Mouse (Mus musculus): ENCODE data around the gene Adamts14.

Gene Adamts14
- long read RNA-seq, experiment 1, partial matches to known transcripts, result 1 of 2 reads
- long read RNA-seq, experiment 1, other reads (novel, unspliced or antisense), result 1 of 2 reads
- long read RNA-seq, experiment 2, result 0 reads

DNA sequence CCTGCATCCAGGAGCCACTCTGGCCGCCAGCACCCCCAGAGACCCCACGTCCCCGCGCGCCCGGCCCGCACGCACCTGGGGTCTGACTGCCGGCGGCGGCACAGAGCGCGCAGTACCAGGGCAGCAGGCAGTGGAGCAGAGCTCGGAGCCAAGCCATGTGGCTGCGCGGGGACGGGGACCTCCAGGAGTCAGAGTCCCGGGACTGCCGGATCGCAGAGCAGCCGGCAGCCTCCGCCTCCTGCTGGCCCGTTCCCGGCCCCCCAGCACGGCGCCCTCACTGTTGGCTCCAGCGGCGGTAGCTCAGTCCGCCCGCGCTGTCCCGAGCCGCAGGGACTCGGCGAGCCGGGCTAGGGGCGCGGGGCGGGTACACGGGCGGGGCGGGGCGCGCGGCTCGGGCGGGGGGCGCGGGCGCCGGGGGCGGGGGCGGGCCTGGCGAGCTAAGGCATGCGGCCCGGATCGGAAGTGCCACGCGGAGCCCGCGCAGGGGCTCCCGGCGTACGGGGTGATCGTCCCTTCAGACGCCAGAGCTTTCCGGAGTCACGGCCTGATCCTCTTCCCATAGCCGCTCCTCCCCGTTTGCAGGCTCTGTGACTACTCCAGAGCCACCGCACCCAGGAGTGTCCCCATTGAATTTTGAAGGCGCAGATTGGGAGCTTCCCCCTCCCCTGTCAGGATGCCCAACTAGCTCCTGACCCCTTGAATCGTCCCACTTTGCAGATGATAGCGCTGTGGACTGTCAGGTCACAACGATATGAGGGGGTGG is at the start of gene Adamts14:
Gene Adamts14 (minus strand): TSS at position 358 of the 763 bp plus-strand sequence.
- intact Hi-C loops (cut with DNase I), result loop anchor here (5.0 kb wide), 1 partner anchor 71 kb away; no protein-coding TSS in a partner anchor

DNA sequence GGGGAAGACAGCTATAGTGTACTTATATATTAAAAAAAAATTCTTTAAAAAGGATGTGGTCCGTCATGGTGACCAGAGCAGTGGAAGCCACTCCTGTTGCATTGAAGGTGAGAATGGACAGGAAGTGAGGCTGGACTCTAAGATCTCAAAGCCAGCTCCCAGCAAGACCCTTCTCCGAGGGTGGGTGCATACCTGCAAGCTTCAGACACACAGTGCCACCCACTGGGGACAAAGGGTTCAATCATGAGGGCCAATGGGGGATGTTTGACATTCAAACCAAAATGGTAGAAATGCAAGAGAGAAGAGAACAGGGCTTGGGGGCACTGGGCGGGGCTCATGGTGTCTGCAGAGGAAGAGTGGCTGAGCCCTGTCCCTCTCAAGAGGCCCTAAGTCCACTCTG is 45.3 kb upstream of the Adamts14 start:
- intact Hi-C loops (cut with DNase I), result no loop called here

DNA sequence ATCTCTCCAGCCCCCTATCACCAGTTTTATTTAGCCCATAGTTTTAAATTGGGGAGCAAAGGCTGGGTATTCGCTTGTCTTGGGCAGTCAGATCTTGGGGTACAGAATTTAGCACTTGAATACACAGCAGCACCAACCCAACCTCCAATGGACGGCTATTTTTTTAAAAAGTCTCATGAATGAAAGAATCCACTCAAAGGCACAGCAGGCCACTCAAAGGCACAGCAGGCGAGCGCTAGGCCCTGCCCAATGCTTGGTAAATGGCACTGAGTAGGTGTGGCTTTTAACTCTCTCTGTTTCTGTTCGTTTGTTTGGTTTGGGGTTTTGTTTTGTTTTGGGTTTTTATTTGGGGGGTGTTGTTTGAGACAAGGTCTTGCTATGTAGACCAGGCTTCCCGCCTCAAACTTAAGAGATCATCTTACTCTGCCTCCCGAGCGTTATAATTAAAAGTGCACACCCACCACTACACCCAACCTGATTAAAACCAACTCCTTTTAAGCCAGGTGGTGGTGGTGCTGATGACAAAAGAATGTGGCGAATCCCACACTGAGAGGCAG is 42.2 kb upstream of the Adamts14 start:
- intact Hi-C loops (cut with DNase I), result no loop called here

DNA sequence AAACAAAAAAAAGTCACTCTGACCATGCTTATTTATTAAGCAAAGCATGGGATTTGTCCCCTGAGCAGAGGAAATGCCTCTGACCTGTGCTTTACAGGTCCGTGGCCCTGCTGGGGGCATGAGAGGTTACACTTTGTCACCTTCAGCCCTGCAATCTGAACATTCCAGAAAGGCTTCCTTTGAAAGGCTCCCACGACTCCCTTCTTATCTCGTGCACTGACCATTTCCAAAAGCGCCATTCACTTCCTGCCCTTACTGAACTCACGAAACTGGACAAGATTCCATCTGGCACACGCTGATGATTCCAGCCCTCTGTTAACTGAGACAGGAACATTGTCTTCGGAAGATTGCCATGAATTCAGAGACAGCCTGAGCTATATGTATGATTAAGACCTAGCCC is 40.5 kb upstream of the Adamts14 start:
- intact Hi-C loops (cut with DNase I), result no loop called here

DNA sequence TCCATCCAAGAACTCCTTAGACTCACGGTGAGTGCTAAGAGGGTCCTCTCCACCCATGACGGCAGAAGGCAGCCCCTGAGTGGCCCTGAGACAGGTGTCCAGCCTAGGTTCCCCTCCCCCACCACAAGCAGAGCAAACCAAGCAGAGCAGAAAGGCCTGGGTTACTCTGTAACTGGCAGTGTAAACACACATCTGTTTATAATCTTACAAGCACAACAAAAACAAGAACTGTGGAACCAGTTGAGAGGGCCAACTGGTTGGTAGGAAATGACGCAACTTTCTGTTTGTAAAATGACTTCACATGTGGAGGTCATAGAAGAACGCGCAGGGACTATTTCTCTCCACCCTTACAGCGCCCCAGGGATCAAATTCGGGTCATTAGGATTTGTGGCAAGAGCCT is 39.5 kb upstream of the Adamts14 start:
- intact Hi-C loops (cut with DNase I), result no loop called here

DNA sequence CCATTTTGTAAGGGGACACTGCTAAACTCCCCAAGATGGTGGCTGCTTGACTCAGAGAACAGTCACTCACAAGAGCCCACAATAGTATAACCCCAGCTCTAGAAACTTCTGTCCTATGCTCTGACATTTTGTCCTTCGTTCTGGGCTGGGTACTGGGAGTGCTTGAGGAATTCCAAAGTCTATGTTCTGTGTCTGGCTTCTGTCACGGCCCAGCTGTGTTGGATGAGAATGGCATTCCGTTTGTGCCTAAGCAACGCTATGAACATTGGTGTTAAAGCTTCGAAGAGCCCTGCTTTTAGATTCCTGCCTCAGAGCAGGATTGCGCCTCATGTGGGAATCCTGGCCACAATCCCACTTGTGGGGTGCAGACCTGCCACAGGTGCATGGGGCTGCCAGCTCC is 38.9 kb upstream of the Adamts14 start:
- intact Hi-C loops (cut with DNase I), result no loop called here

DNA sequence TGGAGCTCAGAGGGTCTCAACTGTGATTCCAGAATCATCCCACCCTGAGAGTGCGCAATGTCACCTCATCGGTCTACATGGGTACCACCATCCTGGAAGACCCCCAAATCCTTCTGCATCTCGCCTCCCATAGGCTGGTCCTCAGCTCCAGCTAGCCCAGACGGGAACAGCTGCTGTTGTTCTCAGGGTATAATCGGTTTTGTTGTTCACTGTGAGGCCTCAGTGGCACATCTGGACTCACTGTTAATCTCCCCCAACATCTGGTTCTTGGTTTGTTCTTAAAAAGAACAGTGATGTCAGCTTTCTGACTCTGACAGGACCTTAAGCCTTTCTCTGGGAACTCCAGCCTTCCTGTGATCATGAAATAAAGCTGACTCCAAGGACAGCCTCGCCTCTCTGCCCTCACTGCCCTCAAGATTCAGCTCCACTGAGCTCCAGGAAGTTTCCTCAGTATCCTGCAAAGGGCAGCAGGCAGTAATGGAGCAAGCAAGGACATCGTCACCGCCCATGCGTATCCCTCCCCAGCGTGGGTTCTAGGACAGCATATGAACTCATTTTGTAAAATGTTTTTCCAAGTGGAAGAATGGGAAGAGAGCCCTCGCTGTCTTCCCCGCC is 35.6 kb upstream of the Adamts14 start:
- intact Hi-C loops (cut with DNase I), result no loop called here

DNA sequence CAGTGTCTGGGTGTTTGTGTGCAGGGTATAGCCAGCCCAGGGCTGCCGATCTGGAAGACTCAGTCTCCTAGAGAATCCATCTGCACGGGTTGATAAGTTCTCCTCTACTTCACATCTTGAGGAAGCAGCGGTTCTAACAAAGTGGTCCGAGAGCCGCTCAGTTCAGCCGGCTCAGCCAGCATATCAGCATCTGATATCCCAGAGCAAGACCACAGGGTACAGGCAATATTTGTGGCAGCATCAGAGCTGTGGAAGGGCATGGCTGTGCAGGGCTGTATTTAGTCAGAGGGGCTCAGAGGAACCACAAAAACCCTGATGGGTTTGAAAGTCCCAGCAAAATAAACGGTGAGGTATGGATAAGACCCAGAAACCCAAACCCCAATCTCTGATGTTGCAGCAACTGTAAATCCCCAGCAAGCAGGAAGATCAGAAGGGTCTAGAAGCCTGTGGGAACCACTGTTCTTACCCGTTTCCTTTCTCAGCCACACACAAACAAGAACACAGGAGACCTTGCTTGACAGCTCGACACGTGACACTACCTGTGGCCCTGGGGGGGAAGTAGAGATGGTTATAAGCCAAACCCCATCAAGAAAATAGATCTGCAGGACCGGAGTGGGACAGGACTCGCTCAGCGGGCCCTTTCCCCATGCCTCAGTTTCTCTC is 32.8 kb upstream of the Adamts14 start:
- intact Hi-C loops (cut with DNase I), result no loop called here

DNA sequence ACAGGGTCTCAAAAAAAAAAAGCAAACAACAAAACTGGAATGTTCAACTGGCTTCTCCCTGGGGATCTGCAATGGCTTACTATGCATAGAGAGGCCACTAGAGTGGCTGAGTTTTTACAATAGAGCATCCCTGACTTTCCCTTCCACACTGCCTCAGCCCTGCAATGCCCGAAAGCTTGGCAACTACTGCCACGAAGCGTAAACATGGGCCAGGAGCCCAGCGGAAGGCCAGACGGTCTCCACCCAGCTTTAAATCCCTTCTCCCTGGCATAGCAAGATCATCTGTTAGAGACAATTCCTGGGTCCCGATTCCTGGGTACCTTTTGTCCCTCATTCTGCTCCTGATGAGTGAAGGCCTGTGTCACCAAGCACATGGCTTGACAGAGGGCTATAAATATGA is 30.8 kb upstream of the Adamts14 start:
- intact Hi-C loops (cut with DNase I), result no loop called here

DNA sequence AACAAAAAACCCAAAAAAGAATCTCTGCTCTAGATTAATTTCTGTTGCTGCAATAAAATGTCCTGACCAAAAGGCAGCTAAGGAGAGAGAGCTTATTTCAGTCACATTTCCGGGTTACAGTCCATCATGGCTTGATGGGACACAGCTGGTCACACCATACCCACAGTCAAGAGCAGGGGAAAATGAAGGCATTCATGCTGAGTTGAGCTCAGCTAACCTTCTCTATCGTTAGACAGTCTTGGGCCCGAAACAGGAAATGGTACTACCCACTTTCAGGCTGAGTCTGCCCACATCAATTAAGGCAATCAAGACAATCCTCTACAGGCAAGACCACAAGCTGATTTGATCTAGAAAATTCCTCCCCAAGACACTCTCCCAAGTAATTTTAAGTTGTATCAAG is 27.8 kb upstream of the Adamts14 start:
- intact Hi-C loops (cut with DNase I), result no loop called here

DNA sequence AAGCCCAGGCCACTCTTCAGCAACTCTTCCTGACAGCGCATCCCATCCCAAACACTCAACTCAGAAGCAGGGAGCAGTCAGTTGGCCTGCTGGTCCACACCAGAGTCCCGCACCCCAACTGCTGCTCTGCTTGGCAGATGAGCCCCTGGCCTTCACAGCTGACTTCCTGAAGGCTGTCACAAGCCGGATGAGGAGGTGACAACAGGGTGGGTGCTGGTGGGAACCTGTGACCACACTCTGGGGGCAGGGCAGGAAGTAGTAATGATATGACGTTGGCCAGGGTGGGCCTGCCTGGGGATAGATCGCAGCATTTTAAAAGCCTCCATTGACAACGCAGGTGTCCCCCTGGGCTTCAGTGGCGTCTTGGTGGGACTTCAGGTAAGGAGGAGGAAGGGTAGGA is 24.2 kb upstream of the Adamts14 start, which contains the start of gene Prf1:
Gene Prf1 (plus strand): TSS at position 357 of the 400 bp plus-strand sequence.
- intact Hi-C loops (cut with DNase I), result no loop called here

DNA sequence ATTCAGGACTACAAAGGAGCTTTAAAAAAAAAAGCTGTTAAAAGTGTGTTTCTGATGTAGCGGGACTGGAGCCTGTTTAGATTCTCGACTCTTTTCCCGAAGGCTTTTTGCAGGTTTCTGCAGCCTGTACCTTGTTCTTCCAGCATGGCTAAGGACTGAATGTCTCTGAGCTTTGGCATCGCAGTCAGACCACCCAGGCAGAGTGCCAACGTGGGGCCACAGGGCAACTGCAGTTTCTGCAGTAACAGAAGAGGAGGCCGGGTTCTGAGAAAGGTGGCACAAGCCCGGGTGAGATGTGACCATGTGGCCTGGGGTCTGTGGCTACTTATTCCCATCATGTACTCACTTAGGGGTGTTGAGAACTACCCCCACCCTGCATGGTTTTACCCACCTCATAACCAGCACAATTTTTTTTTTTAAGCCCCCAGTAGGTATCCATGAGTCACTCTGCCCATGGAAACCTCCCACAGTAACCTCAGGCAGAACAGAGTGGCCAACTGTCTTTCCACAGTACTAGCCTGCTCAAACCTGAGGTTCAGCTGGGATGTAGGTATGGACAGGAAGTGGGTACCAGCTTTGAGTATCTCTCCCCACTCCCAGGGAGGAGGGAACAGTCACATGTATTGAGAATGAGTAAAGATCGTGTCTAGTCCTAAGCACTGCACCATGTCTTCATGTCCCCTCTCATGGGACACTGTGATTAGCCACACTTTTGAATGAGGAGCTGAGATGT is 23.6 kb upstream of the Adamts14 start:
- intact Hi-C loops (cut with DNase I), result no loop called here

DNA sequence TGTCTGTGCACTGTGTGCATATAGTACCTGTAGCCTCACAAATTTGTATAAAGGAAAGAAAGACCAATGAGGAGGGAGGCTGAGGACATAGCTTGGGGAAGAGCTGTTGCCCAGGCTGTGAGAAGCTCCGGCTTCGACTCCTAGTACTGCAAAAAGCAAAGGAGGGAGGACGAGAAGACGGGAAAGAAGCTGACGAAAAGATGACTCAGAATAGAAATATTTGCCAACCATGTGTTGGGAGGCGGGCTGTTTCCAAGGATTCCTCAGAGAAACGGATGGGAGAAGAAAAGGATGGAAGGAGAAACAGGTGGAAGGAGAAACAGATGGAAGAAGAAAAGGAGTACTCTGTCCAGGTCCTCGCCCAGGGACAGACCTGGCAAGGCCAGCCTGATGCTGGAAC is 21.0 kb upstream of the Adamts14 start:
- intact Hi-C loops (cut with DNase I), result no loop called here

DNA sequence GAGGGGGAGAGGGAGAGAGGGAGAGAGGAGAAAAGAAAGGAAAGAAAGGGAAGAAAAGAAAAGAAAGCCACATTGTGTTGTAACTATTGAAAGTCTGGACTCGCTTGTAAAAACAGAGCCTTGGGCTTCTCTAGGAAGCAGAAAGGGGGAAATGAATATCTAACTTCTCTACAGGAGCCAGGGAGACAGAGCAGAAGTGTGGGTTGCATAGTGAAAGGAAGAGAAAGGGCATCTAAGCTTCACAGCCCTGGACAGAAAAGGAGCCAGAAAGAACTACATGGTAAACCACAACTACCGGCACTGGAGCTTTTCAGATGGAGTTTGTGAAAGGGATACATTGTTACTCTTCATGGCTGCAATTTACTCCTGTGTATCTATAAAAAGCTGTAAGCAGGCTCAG is 17.2 kb upstream of the Adamts14 start:
- intact Hi-C loops (cut with DNase I), result no loop called here

DNA sequence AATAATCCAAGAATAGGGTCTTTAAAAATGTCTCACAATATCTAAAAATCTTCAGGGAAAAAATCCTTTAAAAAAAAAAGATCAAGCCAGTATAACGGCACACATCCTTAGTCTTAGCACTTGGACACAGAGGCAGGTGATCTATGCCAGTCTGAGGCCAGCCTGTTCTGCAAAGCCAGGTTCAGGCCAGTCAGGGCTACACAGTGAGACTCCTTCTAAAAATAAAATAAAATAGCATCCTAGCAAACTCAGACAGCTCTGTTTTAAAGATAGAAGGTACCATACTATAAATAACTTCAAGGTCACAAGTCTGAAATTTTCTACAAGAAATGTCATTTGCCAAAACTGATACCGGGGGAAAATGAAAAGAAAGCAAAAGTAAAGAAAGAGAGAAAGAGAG is 16.8 kb upstream of the Adamts14 start:
- intact Hi-C loops (cut with DNase I), result no loop called here

DNA sequence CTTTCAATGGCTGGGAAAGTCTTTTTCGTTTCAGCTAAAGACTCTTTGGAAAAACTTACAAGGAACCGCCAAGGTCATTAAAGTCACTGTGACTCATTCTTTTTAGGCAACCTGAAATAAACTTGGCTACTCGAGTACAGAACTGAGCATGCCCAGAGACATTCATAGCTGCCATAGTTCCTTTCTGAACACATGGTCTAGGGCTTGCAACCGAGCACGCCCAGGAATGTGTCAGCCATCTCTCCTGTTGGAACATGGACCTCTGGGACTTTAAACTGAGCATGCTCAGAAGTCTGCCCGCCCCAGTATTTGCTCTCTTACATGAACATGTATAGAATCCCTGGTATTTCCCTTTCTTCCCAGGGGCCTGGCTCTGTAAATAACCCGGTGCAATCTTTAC is 13.0 kb upstream of the Adamts14 start:
- intact Hi-C loops (cut with DNase I), result no loop called here

DNA sequence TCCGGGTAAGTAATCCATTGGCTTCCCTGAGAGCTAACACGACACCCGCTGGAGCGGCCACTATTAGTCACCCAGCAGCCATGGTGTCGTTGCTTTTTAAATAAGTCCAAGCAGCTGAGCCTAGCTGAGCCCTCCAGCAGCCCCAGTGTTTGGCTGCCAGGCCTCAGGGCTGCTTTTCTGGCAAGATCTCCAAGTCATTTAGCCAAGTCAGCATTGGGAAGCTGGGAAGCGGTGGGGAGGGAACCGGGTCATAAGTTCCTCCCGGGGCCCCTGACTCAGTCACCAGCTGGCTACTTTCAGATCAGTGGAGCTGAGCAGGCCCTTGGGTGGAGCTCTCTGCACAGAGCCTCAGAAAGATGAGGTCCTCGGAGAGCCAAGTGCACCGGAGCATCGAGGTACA is 12.0 kb upstream of the Adamts14 start:
- intact Hi-C loops (cut with DNase I), result no loop called here

DNA sequence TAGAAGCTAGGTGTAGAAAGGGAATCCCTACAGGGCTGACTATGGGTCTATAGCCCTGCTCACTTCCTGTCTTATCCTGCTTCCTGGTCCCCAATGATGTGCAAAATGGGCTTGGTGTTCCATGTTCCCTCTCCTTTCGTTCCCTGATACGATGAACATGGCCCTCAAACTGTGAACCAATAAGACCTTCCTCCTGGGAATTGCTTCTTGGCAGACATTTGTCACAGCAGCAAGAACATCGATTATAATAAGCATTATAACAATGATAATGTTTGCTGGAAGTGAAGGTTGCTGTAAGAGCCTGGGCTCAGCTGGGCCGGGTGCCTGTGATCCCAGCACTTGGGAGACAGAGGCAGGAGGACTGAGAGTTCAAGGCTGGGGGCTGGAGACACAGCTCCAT is 11.1 kb upstream of the Adamts14 start:
- intact Hi-C loops (cut with DNase I), result no loop called here

DNA sequence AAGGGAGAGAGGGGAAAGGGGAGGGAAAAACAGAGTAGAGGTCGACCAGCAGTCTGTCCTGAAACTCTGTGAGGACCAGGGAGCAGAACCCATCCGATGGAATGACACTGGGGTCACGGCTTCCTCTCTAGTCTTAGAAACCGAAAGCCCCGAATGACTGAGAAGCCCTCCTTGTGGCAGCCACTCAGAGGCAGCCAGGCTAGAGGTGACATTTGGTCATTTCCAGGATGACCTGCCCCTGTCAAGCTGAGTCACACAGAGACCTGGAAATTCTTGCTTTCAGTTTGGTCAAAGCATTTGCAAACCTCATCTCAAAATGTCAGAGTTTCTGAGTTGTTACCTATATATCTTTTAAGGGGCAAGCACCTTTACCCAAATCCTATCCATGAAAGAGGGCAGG is 7.9 kb upstream of the Adamts14 start:
- intact Hi-C loops (cut with DNase I), result no loop called here

DNA sequence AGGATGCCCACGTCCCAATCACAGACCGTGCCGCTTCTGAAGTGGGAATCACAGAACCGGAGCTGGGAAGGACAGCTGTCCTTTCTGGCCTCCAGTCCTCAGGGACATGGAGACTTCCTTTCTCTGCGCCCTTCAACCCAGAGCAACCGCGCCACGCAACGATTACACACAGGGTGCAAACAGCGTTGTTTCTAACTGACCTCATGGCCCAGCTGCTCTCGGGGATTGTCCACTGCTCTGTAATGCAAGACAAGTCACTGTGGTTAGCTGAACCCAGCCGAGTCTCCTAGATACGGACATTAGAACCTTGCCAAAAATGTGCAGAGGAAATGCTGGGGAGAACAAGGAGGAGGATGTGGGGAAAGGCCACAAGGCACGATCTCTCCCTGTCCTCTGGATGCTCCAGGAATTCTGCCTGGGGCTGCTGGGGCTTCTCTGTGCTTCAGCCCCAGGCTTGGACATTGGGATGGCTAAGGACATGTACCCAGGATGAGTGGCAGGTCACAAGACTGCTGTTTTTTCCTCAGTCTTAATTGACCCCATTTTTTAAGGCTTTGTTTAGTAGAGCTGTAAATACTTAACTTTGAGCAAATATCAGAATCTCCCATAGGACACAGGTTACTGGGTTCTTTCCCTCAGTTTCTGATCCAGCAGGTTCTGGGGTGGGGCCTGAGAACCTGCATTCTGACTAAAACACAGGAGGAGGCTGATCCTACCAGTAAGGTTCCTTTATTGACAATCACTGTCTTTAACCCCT is 4.9 kb upstream of the Adamts14 start:
- intact Hi-C loops (cut with DNase I), result loop anchor here (5.0 kb wide), 1 partner anchor 59 kb away; no protein-coding TSS in a partner anchor

All from adrenal gland (tissue).